20 mouse cellular contexts compared by ENCODE assay signal in the genomic region with DNA sequence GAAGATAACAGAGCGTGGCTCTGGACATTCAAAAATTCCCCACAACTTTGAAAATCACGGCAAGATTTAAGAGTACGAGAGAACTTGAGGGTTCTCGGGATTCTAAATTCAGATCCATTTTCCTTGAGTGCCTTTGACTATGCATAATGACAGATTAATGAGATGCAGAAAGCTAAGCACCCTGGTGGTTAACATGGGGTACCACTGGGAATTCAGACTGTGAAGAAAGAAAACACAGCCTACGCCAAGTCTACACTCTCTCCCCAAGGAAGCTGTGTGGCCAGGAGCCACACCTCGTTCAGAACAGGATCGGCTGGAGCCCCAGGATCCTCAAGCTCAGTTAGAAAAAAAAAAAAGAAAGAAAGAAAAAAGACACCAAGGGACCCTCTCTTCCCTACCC. TPM values are rescaled to one million over a fixed set of nuclear protein-coding genes. Genes with fewer than 3 reads are reported as not detected.
A peak's percentile ranks its signal among the peaks of the same experiment; 100 is the strongest.
DNase-seq lines count a peak whose midpoint lies in the region; ATAC-seq and TF ChIP-seq lines count a peak whose summit lies in the region.
"Had no signal": no experiment of that assay in that cellular context is flagged by ENCODE, and none has a peak within 500 bp of the region (broad histone marks: within the 10 kb centered on the region; RNA-seq: fewer than 3 reads in every experiment).

No protein-coding gene starts in this region.

- no peak for TF ChIP-seq POLR2A in ES-Bruce4 (IDR thresholded peaks at IDR 0.05; ENCODE audit: insufficient read depth, low read length)
- TF ChIP-seq POLR2A in brain, embryonic 14.5 days (IDR thresholded peaks at IDR 0.05; ENCODE audit: borderline replicate concordance, extremely low read depth, insufficient read depth, insufficient read length, poor library complexity, severe bottlenecking): no peak
- no peak for TF ChIP-seq POLR2A in cerebellum, adult 2 months (IDR thresholded peaks at IDR 0.05; ENCODE audit: borderline replicate concordance, insufficient read depth, low read length)

- no peak overlapping the region for H3K4me2 ChIP-seq in forebrain, postnatal 0 days (ENCODE audit: low read depth)
- no peak overlapping the region for H3K4me2 ChIP-seq in forebrain, embryonic 11.5 days (ENCODE audit: low read depth, low read length, severe bottlenecking)
- H3K4me2 ChIP-seq: forebrain, embryonic 12.5 days; hindbrain, embryonic 13.5 days had no signal

- no peak overlapping the region for H3K4me3 ChIP-seq in forebrain, postnatal 0 days (ENCODE audit: low read depth, low read length)
- H3K4me3 ChIP-seq in forebrain, embryonic 11.5 days (ENCODE audit: low read depth, low read length): no peak overlapping the region
- H3K4me3 ChIP-seq in layer of hippocampus, adult 2 months: no peak overlapping the region
- no peak overlapping the region for H3K4me3 ChIP-seq in ES-Bruce4 (ENCODE audit: low read depth, low read length)
- no peak overlapping the region for H3K4me3 ChIP-seq in cerebellum, adult 2 months (replicated peaks; ENCODE audit: insufficient read depth, low read depth, low read length)
- H3K4me3 ChIP-seq: forebrain, embryonic 12.5 days; heart, embryonic 10.5 days; hindbrain, embryonic 13.5 days had no signal

- no peak overlapping the region for H3K27ac ChIP-seq in forebrain, postnatal 0 days (ENCODE audit: low read depth, low read length)
- H3K27ac ChIP-seq in forebrain, embryonic 11.5 days (ENCODE audit: low read depth, low read length): no peak overlapping the region
- no peak overlapping the region for H3K27ac ChIP-seq in layer of hippocampus, adult 2 months
- H3K27ac ChIP-seq in ES-Bruce4 (ENCODE audit: insufficient read depth, low read length): peak overlapping the region; percentile 23
- no peak overlapping the region for H3K27ac ChIP-seq in cerebellum, adult 2 months (ENCODE audit: insufficient read depth, low read length)
- H3K27ac ChIP-seq: forebrain, embryonic 12.5 days; heart, embryonic 10.5 days; hindbrain, embryonic 13.5 days had no signal

- no peak for DNase-seq in forebrain, postnatal 0 days
- no peak for DNase-seq in forebrain, embryonic 11.5 days (ENCODE audit: low spot score)
- no peak for DNase-seq in layer of hippocampus, adult 2 months (ENCODE audit: low spot score in 2 of 2)
- DNase-seq in layer of hippocampus, adult 9-11 months: no peak
- no peak for DNase-seq in brain, embryonic 14.5 days (ENCODE audit: low read depth)
- DNase-seq in ovary, postnatal 14 days (ENCODE audit: low spot score): no peak
- DNase-seq in cerebellum, adult 2 months: no peak
- DNase-seq: adrenal gland, postnatal 14 days; cerebellum, adult 8-10 months; cerebellum, postnatal 14 days; heart, adult 18-20 months; heart, postnatal 10 days; heart, postnatal 4 days; kidney, adult 8-10 months had no signal

- no peaks in the 10 kb centered on the region for H3K9me3 ChIP-seq in forebrain, postnatal 0 days (ENCODE audit: low read length)
- no peaks in the 10 kb centered on the region; the same call in 1 of the 2 replicates for H3K9me3 ChIP-seq in forebrain, embryonic 11.5 days (ENCODE audit: control insufficient read depth, low read length)
- H3K9me3 ChIP-seq in ES-Bruce4 (replicated peaks; ENCODE audit: control insufficient read depth, insufficient read depth, low read length, poor library complexity, severe bottlenecking): peaks cover 10% of the 10 kb centered on the region; the same call in 1 of the 2 replicates
- H3K9me3 ChIP-seq: forebrain, embryonic 12.5 days; heart, embryonic 10.5 days; hindbrain, embryonic 13.5 days had no signal

- H3K4me1 ChIP-seq in forebrain, postnatal 0 days (ENCODE audit: insufficient read depth): no peaks in the 10 kb centered on the region; the same call in 1 of the 2 replicates
- peaks cover 11% of the 10 kb centered on the region for H3K4me1 ChIP-seq in forebrain, embryonic 11.5 days (replicated peaks; ENCODE audit: control insufficient read depth, insufficient read depth, low read length)
- peaks cover 9% of the 10 kb centered on the region for H3K4me1 ChIP-seq in ES-Bruce4 (ENCODE audit: control insufficient read depth, insufficient read depth, low read length)
- H3K4me1 ChIP-seq in cerebellum, adult 2 months (ENCODE audit: control insufficient read depth, insufficient read depth, low read length): peaks cover 18% of the 10 kb centered on the region

- no peak for TF ChIP-seq EP300 in ES-Bruce4 (IDR thresholded peaks at IDR 0.05; ENCODE audit: insufficient read depth, low read depth, low read length)

- 66% methylated on average over 7 of the region's 7 CpGs for WGBS in forebrain, postnatal 0 days
- 88% methylated on average over 7 of the region's 7 CpGs for WGBS in forebrain, embryonic 11.5 days
- 69% methylated on average over 7 of the region's 7 CpGs for WGBS in cerebellum, adult 2 months

- H3K9ac ChIP-seq in forebrain, postnatal 0 days: no peak overlapping the region
- no peak overlapping the region for H3K9ac ChIP-seq in forebrain, embryonic 11.5 days (ENCODE audit: low read length)
- H3K9ac ChIP-seq in ES-Bruce4 (ENCODE audit: low read depth, poor library complexity, severe bottlenecking): no peak overlapping the region
- H3K9ac ChIP-seq: forebrain, embryonic 12.5 days; hindbrain, embryonic 13.5 days had no signal

- TF ChIP-seq CTCF in forebrain, postnatal 0 days (IDR thresholded peaks at IDR 0.05; ENCODE audit: low read depth): peak; percentile 51
- peak; percentile 59 for TF ChIP-seq CTCF in layer of hippocampus, adult 2 months (conservative IDR thresholded peaks at IDR 0.05)
- no peak for TF ChIP-seq CTCF in ES-Bruce4 (IDR thresholded peaks at IDR 0.05; ENCODE audit: low read depth, low read length)
- peak; percentile 4; the same call in 1 of the 2 replicates for TF ChIP-seq CTCF in brain, embryonic 14.5 days (IDR thresholded peaks at IDR 0.05; ENCODE audit: borderline replicate concordance, extremely low read depth, insufficient read depth, insufficient read length)
- TF ChIP-seq CTCF in cerebellum, adult 2 months (IDR thresholded peaks at IDR 0.05; ENCODE audit: borderline replicate concordance, insufficient read depth, low read depth, low read length): no peak

- no peaks in the 10 kb centered on the region for H3K27me3 ChIP-seq in forebrain, postnatal 0 days (ENCODE audit: insufficient read depth, low read length)
- H3K27me3 ChIP-seq in forebrain, embryonic 11.5 days (ENCODE audit: control insufficient read depth, insufficient read depth, low read length): no peaks in the 10 kb centered on the region
- H3K27me3 ChIP-seq in ES-Bruce4 (ENCODE audit: control insufficient read depth, insufficient read depth, low read length, poor library complexity, severe bottlenecking): no peaks in the 10 kb centered on the region
- no peaks in the 10 kb centered on the region for H3K27me3 ChIP-seq in cerebellum, adult 2 months (ENCODE audit: control insufficient read depth, insufficient read depth, low read length)
- H3K27me3 ChIP-seq: forebrain, embryonic 12.5 days; hindbrain, embryonic 13.5 days had no signal

- no peak for ATAC-seq in forebrain, postnatal 0 days
- no peak for ATAC-seq in forebrain, embryonic 11.5 days (replicated peaks; ENCODE audit: low FRiP score)
- ATAC-seq: activated CD4-positive, CD25-positive, alpha-beta regulatory T cell, adult 4 months; forebrain, embryonic 16.5 days had no signal

- no peaks in the 10 kb centered on the region for H3K36me3 ChIP-seq in forebrain, postnatal 0 days (ENCODE audit: insufficient read depth)
- no peaks in the 10 kb centered on the region; the same call in 1 of the 2 replicates for H3K36me3 ChIP-seq in forebrain, embryonic 11.5 days (ENCODE audit: control insufficient read depth, insufficient read depth, low read length)
- no peaks in the 10 kb centered on the region for H3K36me3 ChIP-seq in ES-Bruce4 (ENCODE audit: control insufficient read depth, insufficient read depth, low read length, poor library complexity, severe bottlenecking)

RNA-seq across cellular contexts. Expression of a gene that starts 6.4 kb away (rescaled TPM):
- total RNA-seq in forebrain, postnatal 0 days (2014; rRNA removed): 19.0 and 22.1 TPM in 2 replicates
- polyA plus RNA-seq in forebrain, postnatal 0 days (2015; fragmentation: Nextera tagmentation; extraction: Ambion mirVana): 10.7 and 12.7 TPM in 2 replicates
- polyA plus RNA-seq in forebrain, embryonic 11.5 days (2014; fragmentation: Nextera tagmentation; extraction: Ambion mirVana): 52.3 and 65.1 TPM in 2 replicates
- total RNA-seq in layer of hippocampus, adult 2 months (2021): 10 to 100 TPM; 11.6 to 12.2 TPM
- polyA plus RNA-seq in ES-Bruce4 (2011; ENCODE audit: insufficient read depth, insufficient read length, low read depth, missing spikeins): 51.7 and 57.7 TPM in 2 replicates
- 33.9 and 40.9 TPM in 2 replicates for polyA plus RNA-seq in brain, embryonic 14.5 days (2012; rRNA removed)
- 24.3 and 29.8 TPM in 2 replicates for polyA plus RNA-seq in cerebellum, adult 2 months (2012; rRNA removed)

RNA-seq across cellular contexts. Expression of a gene that starts 14.2 kb away (rescaled TPM):
- 48.6 and 56.6 TPM in 2 replicates for total RNA-seq in forebrain, postnatal 0 days (2014; rRNA removed)
- 93.2 and 98.2 TPM in 2 replicates for polyA plus RNA-seq in forebrain, postnatal 0 days (2015; fragmentation: Nextera tagmentation; extraction: Ambion mirVana)
- 109 and 113 TPM in 2 replicates for polyA plus RNA-seq in forebrain, embryonic 11.5 days (2014; fragmentation: Nextera tagmentation; extraction: Ambion mirVana)
- total RNA-seq in layer of hippocampus, adult 2 months (2021): 10 to 100 TPM; 28.6 to 29.4 TPM
- 16.9 and 19.1 TPM in 2 replicates for polyA plus RNA-seq in ES-Bruce4 (2011; ENCODE audit: insufficient read depth, insufficient read length, low read depth, missing spikeins)
- 32.5 and 36.8 TPM in 2 replicates for polyA plus RNA-seq in brain, embryonic 14.5 days (2012; rRNA removed)
- 27.2 and 33.7 TPM in 2 replicates for polyA plus RNA-seq in cerebellum, adult 2 months (2012; rRNA removed)

Comparison
In these comparisons a context has a peak if more than half of its experiments do, and no peak if none do; other contexts are left out.
1. CTCF ChIP-seq: peak in forebrain, postnatal 0 days (single experiment), layer of hippocampus, adult 2 months (single experiment) and brain, embryonic 14.5 days (single experiment); none in ES-Bruce4 (single experiment) and cerebellum, adult 2 months (single experiment).